Mouse (Mus musculus): ENCODE measurements around the gene Trp53i11. TPM values are rescaled to one million over a fixed set of nuclear protein-coding genes. Genes with fewer than 3 reads are reported as not detected.

Trp53i11 gene
- total and polyA plus RNA-seq, 3 experiments = 0.36 to 32.1 (median 0.73) TPM

- Histone ChIP-seq H3K4me2 (ENCODE audit: insufficient read depth, low read depth, poor library complexity, severe bottlenecking) (no peak overlapping the region), H3K36me3 (replicated peaks in 1 of 2; ENCODE audit: control insufficient read depth in 1 of 2, insufficient read depth in 1 of 2, low read length in 1 of 2) (no peaks in the 10 kb centered on the region), H3K4me1 (ENCODE audit: control insufficient read depth in 1 of 2, insufficient read depth in 2 of 2) (no peaks in the 10 kb centered on the region), H3K9ac (ENCODE audit: insufficient read depth, low read depth) (no peak overlapping the region), H3K9me3 (replicated peaks; ENCODE audit: low read length) (no peaks in the 10 kb centered on the region), H3K79me2 (replicated peaks; ENCODE audit: control insufficient read depth, extremely low read depth, insufficient read depth, poor library complexity, severe bottlenecking) (no peaks in the 10 kb centered on the region), H3K4me3 (replicated peaks in 1 of 3; ENCODE audit: low read depth in 2 of 3, low read length in 2 of 3, poor library complexity in 1 of 3) (no peak overlapping the region), H3K27me3 (replicated peaks) (peaks cover 99% of the 10 kb centered on the region), H3K27ac (ENCODE audit: insufficient read depth, low read depth) (no peak overlapping the region)
- TF ChIP-seq RAD21 (IDR thresholded peaks at IDR 0.05; ENCODE audit: low read depth, low read length) = no peak
- TF ChIP-seq USF1 (IDR thresholded peaks at IDR 0.05; ENCODE audit: low read depth, low read length) = no peak
- TF ChIP-seq GABPA (IDR thresholded peaks at IDR 0.05; ENCODE audit: insufficient replicate concordance, low read depth, low read length) = no peak
- TF ChIP-seq CTCF (conservative IDR thresholded peaks at IDR 0.05 in 1 of 2, IDR thresholded peaks at IDR 0.05 in 1 of 2; ENCODE audit: low read depth in 2 of 2, low read length in 2 of 2) = no peak
- no peak for TF ChIP-seq MAFK (IDR thresholded peaks at IDR 0.05; ENCODE audit: insufficient replicate concordance, low read length)
- DNase-seq (ENCODE audit: extremely low read depth) = no peak
- in situ Hi-C loops (cut with MboI; ENCODE audit: low pct_ligation_motif_present, low pct_unique_long_range_greater_than_20kb, low sequenced_read_pairs) = no loop called here
- dilution Hi-C loops (cut with MboI; ENCODE audit: extremely low pct_ligation_motif_present, extremely low pct_unique_long_range_greater_than_20kb, low sequenced_read_pairs) = no loop called here
Measured at GRCm38 (mm10) chr2:93242166-93242565, 54.8 kb downstream of the Trp53i11 start.

- Histone ChIP-seq H3K4me3 (replicated peaks in 1 of 3; ENCODE audit: low read depth in 2 of 3, low read length in 2 of 3, poor library complexity in 1 of 3) (no peak overlapping the region), H3K4me1 (ENCODE audit: control insufficient read depth in 1 of 2, insufficient read depth in 2 of 2) (no peaks in the 10 kb centered on the region), H3K27me3 (replicated peaks) (peaks cover 98% of the 10 kb centered on the region), H3K9ac (ENCODE audit: insufficient read depth, low read depth) (no peak overlapping the region), H3K4me2 (ENCODE audit: insufficient read depth, low read depth, poor library complexity, severe bottlenecking) (no peak overlapping the region), H3K9me3 (replicated peaks; ENCODE audit: low read length) (no peaks in the 10 kb centered on the region), H3K36me3 (replicated peaks in 1 of 2; ENCODE audit: control insufficient read depth in 1 of 2, insufficient read depth in 1 of 2, low read length in 1 of 2) (no peaks in the 10 kb centered on the region), H3K79me2 (replicated peaks; ENCODE audit: control insufficient read depth, extremely low read depth, insufficient read depth, poor library complexity, severe bottlenecking) (no peaks in the 10 kb centered on the region), H3K27ac (ENCODE audit: insufficient read depth, low read depth) (no peak overlapping the region)
- in situ Hi-C loops (cut with MboI; ENCODE audit: low pct_ligation_motif_present, low pct_unique_long_range_greater_than_20kb, low sequenced_read_pairs) = no loop called here
- dilution Hi-C loops (cut with MboI; ENCODE audit: extremely low pct_ligation_motif_present, extremely low pct_unique_long_range_greater_than_20kb, low sequenced_read_pairs) = no loop called here
- TF ChIP-seq TBP (conservative IDR thresholded peaks at IDR 0.05; ENCODE audit: low read depth, low read length) (no peak), MAZ (IDR thresholded peaks at IDR 0.05; ENCODE audit: low read depth, low read length) (no peak), ETS1 (conservative IDR thresholded peaks at IDR 0.05; ENCODE audit: low read depth, low read length) (no peak), RAD21 (IDR thresholded peaks at IDR 0.05; ENCODE audit: low read depth, low read length) (no peak), GABPA (IDR thresholded peaks at IDR 0.05; ENCODE audit: insufficient replicate concordance, low read depth, low read length) (no peak), MAFK (IDR thresholded peaks at IDR 0.05; ENCODE audit: insufficient replicate concordance, low read length) (no peak), MYC (IDR thresholded peaks at IDR 0.05; ENCODE audit: low read depth, low read length) (no peak), MEF2A (IDR thresholded peaks at IDR 0.05; ENCODE audit: borderline replicate concordance, low read depth, low read length) (no peak), ZC3H11A (IDR thresholded peaks at IDR 0.05; ENCODE audit: low read depth, low read length) (no peak), CHD2 (IDR thresholded peaks at IDR 0.05; ENCODE audit: low read length) (no peak), POLR2AphosphoS2 (IDR thresholded peaks at IDR 0.05; ENCODE audit: low read depth, low read length) (no peak), ZKSCAN1 (IDR thresholded peaks at IDR 0.05; ENCODE audit: borderline replicate concordance, low read depth, low read length) (no peak)
- no peak for DNase-seq (ENCODE audit: extremely low read depth)
Measured at GRCm38 (mm10) chr2:93243439-93244089, 56.2 kb downstream of the Trp53i11 start.

Data from CH12.LX (cell line).